Mouse (Mus musculus) heart, postnatal 0 days (tissue): ENCODE measurements around the gene Cd163l1.

Experiments
- CTCF ChIP-seq: IDR thresholded peaks from 2 replicates; pipeline ENCODE4 v1.5.1; 2016; ENCODE audit warnings: antibody characterized with exemption, control low read depth, low read depth
- EP300 ChIP-seq: IDR thresholded peaks from 2 replicates; pipeline ENCODE4 v1.6.1; 2016; ENCODE audit warnings: antibody characterized with exemption, low read depth

DNA sequence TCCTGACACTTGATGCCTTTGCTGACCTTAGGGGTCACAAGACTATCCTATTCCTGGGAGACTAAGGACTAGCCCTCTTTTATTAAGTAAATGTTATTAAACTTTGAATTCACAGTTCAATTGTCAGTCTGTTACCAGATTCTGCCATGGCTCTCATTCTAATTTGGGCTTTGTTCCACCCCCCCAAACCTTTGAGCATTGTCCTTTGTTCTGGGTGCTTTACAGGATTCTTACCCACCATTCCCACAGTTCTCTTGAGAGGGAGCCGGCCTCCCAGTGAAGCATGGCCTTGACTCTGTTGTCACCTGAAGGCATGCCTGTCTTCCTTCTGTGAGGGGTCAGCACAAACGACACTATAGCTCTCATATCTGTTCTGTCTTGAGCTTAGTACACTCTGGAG, 13.0 kb downstream of the Cd163l1 start:
- TF ChIP-seq CTCF = no peak
- no peak for TF ChIP-seq EP300
